Mouse (Mus musculus): ENCODE measurements at regions not wholly inside any gene's neighbourhood (a gene's known extent, or its start where the extent isn't known, plus 50 kb on each side); places are given as distances from the start of the nearest gene placed in this dataset.
"Not testable (repeated sequence)": the region's sequence is repeated elsewhere in the genome, so short reads cannot be mapped to it uniquely, and the experiment has no call there.

GRCm38 (mm10) chr16:8914183-8914582 is 84.3 kb downstream of the 1810013L24Rik start:
- DNase-seq (ENCODE audit: low spot score), result not testable (repeated sequence)

GRCm38 (mm10) chr16:8916091-8916490 is 86.2 kb downstream of the 1810013L24Rik start:
- no peak for DNase-seq (ENCODE audit: low spot score)

GRCm38 (mm10) chr16:8918741-8919535 is 89.0 kb downstream of the 1810013L24Rik start:
- no peak for DNase-seq (ENCODE audit: low spot score)

GRCm38 (mm10) chr16:8924732-8925131 is 94.8 kb downstream of the 1810013L24Rik start:
- DNase-seq (ENCODE audit: low spot score), result no peak

GRCm38 (mm10) chr16:8931961-8932360 is 102.1 kb downstream of the 1810013L24Rik start:
- no peak for DNase-seq (ENCODE audit: low spot score)

- DNase-seq (ENCODE audit: low spot score), result no peak
Observed at GRCm38 (mm10) chr16:8933121-8933520, 103.2 kb downstream of the 1810013L24Rik start.

GRCm38 (mm10) chr16:8936446-8936845 is 106.5 kb downstream of the 1810013L24Rik start:
- DNase-seq (ENCODE audit: low spot score), result no peak

- DNase-seq (ENCODE audit: low spot score), result no peak
Observed at GRCm38 (mm10) chr16:8938516-8938915, 108.6 kb downstream of the 1810013L24Rik start.

GRCm38 (mm10) chr16:8939136-8939535 is 109.2 kb downstream of the 1810013L24Rik start:
- no peak for DNase-seq (ENCODE audit: low spot score)

- no peak for DNase-seq (ENCODE audit: low spot score)
Observed at GRCm38 (mm10) chr16:8944412-8945102, 114.7 kb downstream of the 1810013L24Rik start.

GRCm38 (mm10) chr16:8947846-8948245 is 117.9 kb downstream of the 1810013L24Rik start:
- DNase-seq (ENCODE audit: low spot score), result no peak

GRCm38 (mm10) chr16:8951156-8951899 is 121.4 kb downstream of the 1810013L24Rik start:
- DNase-seq (ENCODE audit: low spot score), result no peak

- DNase-seq (ENCODE audit: low spot score), result no peak
Observed at GRCm38 (mm10) chr16:8961739-8962138, 131.8 kb downstream of the 1810013L24Rik start.

- no peak for DNase-seq (ENCODE audit: low spot score)
Observed at GRCm38 (mm10) chr16:8993521-8994250, 163.8 kb downstream of the 1810013L24Rik start.

- no peak for DNase-seq (ENCODE audit: low spot score)
Observed at GRCm38 (mm10) chr16:8994521-8994920, 164.6 kb downstream of the 1810013L24Rik start.

GRCm38 (mm10) chr16:8997250-8997649 is 167.3 kb downstream of the 1810013L24Rik start:
- DNase-seq (ENCODE audit: low spot score), result no peak

GRCm38 (mm10) chr16:9004012-9004411 is 174.1 kb downstream of the 1810013L24Rik start:
- no peak for DNase-seq (ENCODE audit: low spot score)

- no peak for DNase-seq (ENCODE audit: low spot score)
Observed at GRCm38 (mm10) chr16:9005933-9006332, 176.0 kb downstream of the 1810013L24Rik start.

- peak; percentile 62 for DNase-seq (ENCODE audit: low spot score)
Observed at GRCm38 (mm10) chr16:9009361-9010083, 179.6 kb downstream of the 1810013L24Rik start.

GRCm38 (mm10) chr16:9011077-9011476 is 181.2 kb downstream of the 1810013L24Rik start:
- DNase-seq (ENCODE audit: low spot score), result no peak

- DNase-seq (ENCODE audit: low spot score), result no peak
Observed at GRCm38 (mm10) chr16:9011691-9012090, 181.8 kb downstream of the 1810013L24Rik start.

Data from thymus, postnatal 0 days (tissue).